Mouse (Mus musculus): ENCODE results near the gene Ccdc93.

Gene Ccdc93

GRCm38 (mm10) chr1:121518609-121519008, 87.8 kb downstream of the Ccdc93 start:
- DNase-seq (ENCODE audit: low read depth, low spot score) = no peak

GRCm38 (mm10) chr1:121527061-121527460, 96.2 kb downstream of the Ccdc93 start:
- no peak for DNase-seq (ENCODE audit: low read depth, low spot score)

DNA sequence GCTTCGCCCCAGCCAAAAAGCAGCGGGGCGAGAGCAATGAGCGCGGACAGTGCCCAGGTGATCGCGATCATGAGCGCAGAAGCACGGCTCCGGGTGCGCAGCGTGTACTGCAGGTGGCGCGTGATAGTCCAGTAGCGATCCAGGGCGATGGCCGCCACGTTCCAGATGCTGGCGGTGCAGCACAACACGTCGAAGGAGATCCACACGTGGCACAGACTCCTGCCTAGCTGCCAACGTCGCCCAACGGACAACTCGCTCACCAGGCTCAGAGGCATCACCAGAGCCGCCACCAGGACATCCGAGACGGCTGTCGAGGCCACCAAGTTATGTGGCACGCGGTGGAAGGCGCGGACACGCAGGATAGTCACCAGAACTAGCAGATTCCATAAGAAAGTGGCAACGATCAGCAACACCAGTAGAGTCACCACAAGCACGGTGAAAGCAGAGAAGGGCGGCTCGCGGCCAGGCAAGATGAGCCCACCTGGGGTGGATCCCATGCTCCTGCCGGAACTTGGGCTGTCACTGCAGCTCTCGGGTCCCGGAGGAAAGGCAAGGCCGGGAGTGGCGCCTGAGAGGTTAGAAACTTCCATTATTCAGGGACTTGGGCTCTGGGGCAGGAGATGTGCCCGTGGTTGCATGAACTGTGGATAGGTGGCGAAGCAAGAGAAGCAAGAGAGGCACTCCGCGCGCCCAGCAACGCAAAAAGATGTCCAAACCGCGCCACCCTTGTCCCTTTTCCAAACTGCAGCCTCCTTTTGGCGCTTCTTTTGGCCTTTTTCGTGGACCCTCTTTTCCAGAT, 97.0 kb downstream of the Ccdc93 start:
- no peak for DNase-seq (ENCODE audit: low read depth, low spot score)

DNA sequence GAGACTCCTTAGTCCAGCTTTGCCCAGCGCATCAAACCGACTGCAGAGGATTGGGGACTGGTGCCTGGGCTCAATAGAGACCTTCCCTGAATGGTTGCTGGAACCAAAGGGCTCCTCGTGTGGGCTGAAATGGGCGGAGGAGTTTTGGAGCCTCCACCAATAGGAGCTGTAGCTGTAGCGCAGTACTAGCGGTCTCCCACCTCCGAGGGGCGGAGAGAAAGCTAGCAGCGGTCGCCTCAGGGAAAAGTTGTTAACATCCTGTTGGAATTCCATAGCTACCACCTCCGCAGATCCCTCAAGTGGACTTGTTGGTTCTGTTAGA, 97.5 kb downstream of the Ccdc93 start, which contains the start of gene Htr5b:
Gene Htr5b (minus strand): TSS at position 67 of the 322 bp plus-strand sequence.
- DNase-seq (ENCODE audit: low read depth, low spot score) = peak; percentile 40

DNA sequence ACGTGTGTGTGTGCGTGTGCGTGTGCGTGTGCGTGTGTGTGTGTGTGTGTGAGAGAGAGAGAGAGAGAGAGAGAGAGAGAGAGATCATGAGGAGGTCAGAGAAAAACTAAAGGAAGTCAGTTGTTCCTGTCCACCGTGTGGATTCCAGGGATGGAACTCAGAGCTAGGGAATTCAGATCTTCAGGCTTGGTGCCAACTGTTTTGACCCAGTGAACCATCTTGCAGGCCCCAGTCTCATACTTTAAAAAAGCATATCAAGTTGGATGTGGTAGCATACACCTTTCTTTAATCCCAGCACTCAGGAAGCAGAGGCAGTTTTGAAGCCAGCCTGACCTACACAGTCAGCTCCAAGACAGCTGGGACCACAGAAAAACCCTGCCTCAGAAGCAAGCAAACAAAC, 98.4 kb downstream of the Ccdc93 start:
- DNase-seq (ENCODE audit: low read depth, low spot score) = no peak

- no peak for DNase-seq (ENCODE audit: low read depth, low spot score)
These were observed 100.6 kb downstream of the Ccdc93 start for GRCm38 (mm10) chr1:121531439-121531838.

DNA sequence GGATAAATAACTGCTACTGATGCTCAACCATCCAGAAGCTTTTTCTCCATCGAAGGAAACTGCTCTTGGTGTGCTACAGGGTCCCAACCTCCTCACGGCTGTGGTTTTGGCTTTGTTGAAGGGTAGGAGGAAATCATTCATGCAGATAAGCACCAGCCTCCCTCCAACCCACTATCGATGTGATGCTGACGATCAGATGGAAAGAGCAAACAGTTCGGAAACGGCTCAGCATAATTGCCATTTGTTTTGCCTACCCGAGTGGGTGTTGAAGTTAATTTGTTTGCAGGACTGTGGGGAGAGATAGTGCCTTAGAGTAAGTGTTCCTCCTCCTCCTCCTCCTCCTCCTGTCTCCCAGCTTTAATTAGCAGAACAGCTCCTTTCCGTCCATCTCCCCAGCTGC, 109.5 kb downstream of the Ccdc93 start:
- DNase-seq (ENCODE audit: low read depth, low spot score) = no peak

DNA sequence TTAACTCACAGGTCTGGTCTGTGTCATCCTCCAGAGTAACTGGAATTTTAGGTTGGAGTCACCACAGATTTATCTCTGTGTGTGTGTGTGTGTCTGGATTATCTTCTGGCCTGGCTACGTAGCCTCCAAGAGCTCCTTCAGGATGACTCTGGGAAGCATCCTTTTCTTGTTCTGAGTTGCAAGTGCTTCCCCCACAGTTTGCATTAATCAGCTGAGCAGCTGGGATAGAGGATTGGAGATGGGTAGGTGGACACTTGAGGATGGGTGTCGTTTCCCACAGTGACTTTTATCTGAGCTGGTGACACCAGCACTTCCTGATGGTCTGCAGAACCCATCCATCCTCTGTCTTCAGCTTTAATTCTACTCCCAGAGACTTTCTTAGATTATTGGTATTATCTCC, 116.0 kb downstream of the Ccdc93 start:
- no peak for DNase-seq (ENCODE audit: low read depth, low spot score)

DNA sequence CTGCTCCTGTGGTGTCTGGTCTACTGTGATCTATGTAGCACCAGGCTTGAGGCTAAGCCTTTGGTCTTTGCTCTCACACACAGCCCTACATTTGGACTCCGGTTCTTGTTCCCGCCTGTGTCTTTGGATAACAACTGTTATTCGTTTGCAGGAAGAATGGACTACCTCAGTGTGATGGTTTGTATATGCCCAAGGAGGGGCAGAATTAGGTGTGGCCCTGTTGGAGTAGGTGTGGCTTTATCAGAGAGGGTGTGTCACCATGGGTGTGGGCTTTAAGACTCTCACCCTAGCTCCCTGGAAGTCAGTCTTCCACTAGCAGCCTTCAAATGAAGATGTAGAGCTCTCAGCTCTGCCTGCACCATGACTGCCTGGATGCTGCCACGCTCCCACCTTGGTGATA, 117.8 kb downstream of the Ccdc93 start:
- no peak for DNase-seq (ENCODE audit: low read depth, low spot score)

- no peak for DNase-seq (ENCODE audit: low read depth, low spot score)
These were observed 118.6 kb downstream of the Ccdc93 start for GRCm38 (mm10) chr1:121549456-121549855.

GRCm38 (mm10) chr1:121550801-121551456, 120.1 kb downstream of the Ccdc93 start:
- DNase-seq (ENCODE audit: low read depth, low spot score) = no peak

DNA sequence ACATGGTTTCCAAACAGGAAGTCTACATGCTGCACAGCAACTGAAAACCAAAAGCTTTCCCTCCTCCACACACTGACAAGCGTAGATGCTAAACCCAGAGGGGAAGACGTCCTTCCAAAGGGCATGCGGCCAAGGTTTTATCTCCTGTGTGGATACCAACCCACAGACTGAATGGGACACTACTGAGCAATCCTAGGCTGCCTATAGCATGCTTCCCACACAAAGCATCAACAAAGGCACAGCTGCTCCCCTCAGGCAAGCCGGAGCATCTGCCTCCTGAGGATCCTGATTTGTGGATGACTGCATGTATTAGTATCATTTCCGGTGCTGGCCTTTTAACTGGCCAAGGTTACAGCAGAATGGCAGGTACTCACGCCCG, 120.6 kb downstream of the Ccdc93 start:
- no peak for DNase-seq (ENCODE audit: low read depth, low spot score)

Data from embryo, embryonic 11.5 days (tissue).